Mouse (Mus musculus) adrenal gland, adult 2 months (tissue): Measurements from ENCODE around the gene Asphd2. TPM values are rescaled to one million over a fixed set of nuclear protein-coding genes. Genes with fewer than 3 reads are reported as not detected.
"Not testable (repeated sequence)": the region's sequence is repeated elsewhere in the genome, so short reads cannot be mapped to it uniquely, and the experiment has no call there.

Source experiments
- DNase-seq: peaks from one replicate; pipeline ENCODE4 v3.0.0; 2021
- long read RNA-seq: library from polyadenylated mRNA; stranded (forward); transcript quantifications from one replicate; pipeline ENCODE4 v2.0.0, GENCODE M21; 2021
- polyA plus RNA-seq: library from polyadenylated mRNA; depleted of rRNA; stranded (reverse); fragments of >200 nt; gene quantifications from 2 replicates; pipeline ENCODE4 v1.2.3, GENCODE M21; 2012; rRNA removed
- total RNA-seq, 2 experiments: library from RNA; stranded (reverse); gene quantifications; 2 replicates each; pipeline ENCODE4 v1.2.3; 2021

The Asphd2 gene
- total RNA-seq (1 to 10 TPM; 2.1 to 6.5 TPM), polyA plus RNA-seq (2.1 and 5.1 TPM in 2 replicates)
- long read RNA-seq, partial matches to known transcripts: 0 of 10 reads
- long read RNA-seq, other reads (novel, unspliced or antisense): 9 of 10 reads

DNA sequence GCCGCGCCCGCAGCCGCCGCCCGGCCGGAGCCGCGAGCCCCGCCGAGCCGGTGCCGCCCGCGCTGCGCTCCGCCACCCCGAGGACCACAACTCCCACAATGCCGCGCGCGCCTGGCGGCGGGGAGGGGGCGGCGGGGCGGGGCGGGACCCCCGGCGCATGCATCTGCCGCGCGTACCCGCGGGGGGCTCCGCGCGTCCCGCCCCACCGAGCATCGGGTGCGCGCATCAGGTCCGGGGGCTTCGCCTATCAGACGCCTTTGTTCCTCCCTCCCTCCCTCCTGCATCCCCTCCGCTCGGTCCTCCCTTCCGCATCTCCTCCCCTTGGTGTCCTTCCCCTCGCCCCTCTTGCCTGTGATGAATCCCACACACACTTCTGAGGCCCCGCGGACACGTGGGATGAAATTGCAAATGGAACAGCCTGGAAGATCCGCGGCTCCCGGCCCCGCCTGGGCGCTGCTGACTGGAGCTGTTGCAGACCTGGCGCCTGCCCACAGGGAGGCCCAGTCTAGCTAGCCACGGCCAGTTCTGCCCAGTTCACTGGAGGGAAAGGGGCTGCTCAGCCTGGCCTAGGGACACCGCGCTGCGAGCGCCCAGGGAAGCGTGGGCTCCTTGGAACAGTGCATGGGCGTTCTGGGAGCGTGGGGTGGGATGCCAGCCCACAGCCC is at the start of gene Asphd2:
TSS of gene Asphd2 (minus strand) at position 88 of the 665 bp plus-strand sequence.
- peak; percentile 44 for DNase-seq

- no peak for DNase-seq
Measured at GRCm38 (mm10) chr5:112438535-112438934, 43.9 kb upstream of the Asphd2 start.

GRCm38 (mm10) chr5:112433004-112433403 is 38.3 kb upstream of the Asphd2 start:
- DNase-seq: peak; percentile 70

GRCm38 (mm10) chr5:112432033-112432432 is 37.4 kb upstream of the Asphd2 start:
- no peak for DNase-seq

DNA sequence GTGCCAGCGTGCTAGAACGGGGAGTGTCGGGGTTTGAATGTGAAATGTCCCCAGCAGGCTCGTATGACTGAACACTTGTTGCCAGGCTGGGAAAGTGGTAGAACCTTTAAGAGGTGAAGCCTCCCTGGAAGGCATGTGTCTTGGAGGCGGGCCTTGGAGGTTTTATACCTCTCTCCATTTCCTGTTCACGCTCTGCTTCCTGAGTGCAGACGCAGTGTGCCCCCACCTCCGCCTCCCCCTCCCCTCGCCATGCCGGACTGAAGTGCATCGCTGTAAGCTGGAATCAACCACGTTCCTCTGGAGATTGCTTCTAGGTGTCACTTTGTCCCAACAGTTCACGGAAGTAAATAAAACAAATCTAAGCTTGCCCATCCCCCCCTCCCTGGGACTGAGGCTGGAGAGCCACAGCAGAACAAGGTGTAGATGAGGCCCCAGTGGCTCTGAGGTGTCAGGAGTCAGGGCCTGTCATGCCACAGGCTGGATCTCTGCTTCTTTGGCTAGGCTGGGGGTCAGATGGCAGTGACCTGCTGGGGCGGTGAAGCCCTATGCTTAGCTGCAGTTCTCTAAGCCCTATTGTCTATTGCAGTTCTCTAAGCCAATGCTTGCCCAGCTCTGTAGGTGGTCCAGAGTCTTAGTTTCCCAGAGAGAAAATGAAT is 36.6 kb upstream of the Asphd2 start:
- DNase-seq: no peak

- peak; percentile 74 for DNase-seq
Measured at GRCm38 (mm10) chr5:112428944-112429343, 34.3 kb upstream of the Asphd2 start.

DNA sequence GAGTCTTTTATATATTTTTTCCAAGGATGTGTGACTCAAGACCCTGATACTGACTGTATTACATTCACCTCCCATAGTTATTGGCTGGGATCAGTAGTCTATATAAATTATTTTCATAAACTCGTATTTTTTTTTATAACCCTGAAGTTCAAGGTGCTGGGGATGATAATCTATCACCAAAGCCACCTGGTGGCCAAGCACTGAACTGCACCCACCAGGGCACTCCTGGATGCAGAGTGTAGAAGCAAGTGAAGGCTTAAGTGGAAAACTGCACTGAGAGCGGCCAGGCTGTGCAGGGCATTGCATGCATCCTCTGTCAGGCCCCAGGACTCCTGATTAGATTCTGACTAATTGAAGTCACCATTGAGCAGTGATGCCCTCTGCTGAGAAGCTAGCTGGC is 32.6 kb upstream of the Asphd2 start:
- DNase-seq: peak; percentile 53

DNA sequence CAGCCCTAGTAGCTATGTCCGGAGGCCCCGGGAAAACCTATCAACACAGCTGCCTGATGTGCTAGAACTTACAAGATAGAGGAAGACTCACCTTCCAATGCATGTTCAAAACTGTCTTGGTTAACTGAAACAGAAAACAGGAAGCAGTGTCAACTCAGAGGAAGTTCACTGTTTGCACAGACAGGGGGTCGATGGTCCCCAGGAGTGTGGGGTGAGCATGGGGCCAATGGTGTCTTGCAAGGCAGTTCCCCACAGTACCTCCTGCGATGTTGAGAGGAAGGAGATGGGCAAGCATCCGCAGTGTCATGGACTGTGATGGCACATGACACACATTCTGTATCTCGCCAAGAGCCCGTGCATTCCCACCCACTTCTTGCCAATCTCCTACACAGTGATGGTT is 32.0 kb upstream of the Asphd2 start:
- DNase-seq: no peak

DNA sequence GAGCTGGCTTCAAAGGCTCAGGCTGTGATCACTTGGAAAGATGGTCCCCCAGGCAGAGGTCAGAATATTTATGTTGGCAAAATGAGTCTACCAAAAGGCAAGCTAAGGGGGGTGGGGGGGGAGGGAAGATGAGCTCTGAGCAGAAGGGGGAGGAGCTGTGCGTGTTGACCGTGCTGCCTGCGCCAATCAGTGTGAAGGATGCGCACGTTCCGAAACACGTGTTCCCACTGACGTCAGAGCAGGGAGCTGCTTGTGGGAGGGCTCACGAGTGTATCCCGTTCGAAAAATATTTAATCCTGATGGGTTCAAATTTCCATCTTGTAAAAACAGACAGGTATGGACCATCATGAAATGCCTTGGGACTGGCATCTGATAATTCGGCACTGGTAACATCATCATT is 24.9 kb upstream of the Asphd2 start:
- DNase-seq: no peak

GRCm38 (mm10) chr5:112418023-112418422 is 23.4 kb upstream of the Asphd2 start:
- DNase-seq: no peak

DNA sequence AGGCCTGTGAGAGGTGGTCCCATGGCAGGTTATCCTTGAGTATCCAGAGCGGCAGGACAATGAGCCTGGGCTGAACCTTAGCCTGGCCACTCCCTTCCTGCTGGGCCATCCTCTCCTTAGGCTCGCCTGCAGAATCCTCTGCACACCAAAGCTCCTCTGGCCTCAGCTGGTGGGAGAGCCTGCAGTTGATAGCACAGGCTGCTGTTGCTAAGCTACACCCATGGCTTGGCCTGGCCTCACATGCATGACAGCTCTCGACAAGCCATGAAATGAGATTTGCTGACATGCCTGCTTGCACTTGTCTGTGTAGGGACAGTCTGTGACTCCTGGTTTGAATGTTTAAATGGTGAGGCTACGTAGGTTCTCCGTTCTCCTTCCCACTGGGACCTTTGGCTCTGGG is 22.0 kb upstream of the Asphd2 start:
- no peak for DNase-seq

- DNase-seq: not testable (repeated sequence)
Measured at GRCm38 (mm10) chr5:112412781-112413180, 18.1 kb upstream of the Asphd2 start.

- no peak for DNase-seq
Measured at GRCm38 (mm10) chr5:112411514-112412335, 17.1 kb upstream of the Asphd2 start.

- no peak for DNase-seq
Measured at GRCm38 (mm10) chr5:112411072-112411471, 16.4 kb upstream of the Asphd2 start.

GRCm38 (mm10) chr5:112409274-112409673 is 14.6 kb upstream of the Asphd2 start:
- DNase-seq: no peak

GRCm38 (mm10) chr5:112406017-112406416 is 11.4 kb upstream of the Asphd2 start:
- no peak for DNase-seq

DNA sequence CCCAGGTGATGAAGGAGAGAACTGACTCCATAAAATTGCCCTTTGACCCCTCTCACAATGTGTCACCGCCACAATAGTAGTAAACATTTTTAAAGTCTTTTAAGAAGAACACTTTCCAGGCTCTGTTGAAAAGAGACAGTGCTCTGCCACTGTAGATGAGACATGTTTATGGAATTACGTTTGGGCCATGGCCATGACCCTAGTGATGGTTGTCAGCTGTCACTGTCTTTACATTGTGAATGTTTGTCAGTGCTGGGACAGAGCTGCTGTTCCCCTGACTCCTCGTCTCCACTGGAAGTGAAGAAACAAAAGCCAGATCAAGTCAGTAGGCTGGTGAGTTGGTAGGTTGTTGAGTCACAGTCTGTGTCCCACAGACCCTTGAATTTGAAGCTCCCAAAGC is 7.8 kb upstream of the Asphd2 start:
- no peak for DNase-seq

DNA sequence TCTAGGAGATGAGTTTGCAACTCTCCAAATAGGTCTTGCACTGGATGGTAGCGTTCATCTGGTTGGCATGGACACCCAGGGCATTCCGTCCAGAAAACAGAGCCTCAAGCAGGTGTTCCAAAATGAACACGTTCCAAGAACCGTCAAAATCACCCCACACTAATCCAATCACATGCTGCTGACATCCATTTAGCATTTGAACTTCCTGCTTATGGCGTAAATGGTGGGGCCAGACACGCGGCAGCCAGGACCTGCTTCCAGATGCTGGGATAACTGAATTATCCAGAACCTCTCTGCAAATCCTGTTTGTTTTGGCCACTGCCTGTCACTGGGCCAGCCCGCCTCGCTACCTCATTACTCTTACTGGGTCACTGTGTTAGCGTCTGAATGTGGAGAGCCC is 4.6 kb upstream of the Asphd2 start:
- peak; percentile 17 for DNase-seq

- DNase-seq: no peak
Measured at GRCm38 (mm10) chr5:112396066-112396465, 1.4 kb upstream of the Asphd2 start.

- DNase-seq: no peak
Measured at GRCm38 (mm10) chr5:112394415-112394763, 277 bp downstream of the Asphd2 start.

DNA sequence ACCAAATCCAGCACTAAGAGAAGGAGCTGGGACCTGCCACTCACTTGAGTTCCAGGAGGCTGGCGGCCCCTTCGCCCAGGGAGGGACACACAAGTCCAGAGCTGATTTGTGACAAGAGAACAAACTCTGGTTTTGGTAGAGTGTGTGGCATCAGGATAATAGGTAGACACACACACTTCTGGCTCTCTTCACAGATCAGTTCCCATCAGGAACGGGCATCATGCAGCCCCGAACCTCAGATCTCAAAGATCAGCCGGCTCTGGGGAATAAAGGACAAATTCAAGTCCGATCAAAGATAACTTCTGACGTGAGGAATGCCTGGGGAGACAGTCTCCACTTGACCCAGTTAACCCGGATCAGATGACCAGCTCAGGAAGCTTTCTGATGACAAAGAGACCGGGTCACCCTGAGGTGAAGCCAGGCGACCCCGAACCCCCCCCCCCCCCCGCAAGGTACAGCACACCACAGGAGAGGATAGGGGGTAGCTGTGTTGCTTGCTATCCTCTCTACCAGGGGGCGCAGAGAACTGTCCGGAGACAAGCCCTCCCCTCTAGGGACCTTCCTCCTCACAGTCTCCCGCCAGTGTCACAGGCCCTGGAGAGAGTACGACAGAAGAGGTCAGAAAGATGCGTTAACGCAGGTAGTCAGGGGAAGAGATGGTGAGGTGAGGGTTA is 788 bp downstream of the Asphd2 start:
- DNase-seq: no peak

GRCm38 (mm10) chr5:112391676-112392323 is 2.9 kb downstream of the Asphd2 start:
- DNase-seq: no peak
